Mouse (Mus musculus) cerebellum, postnatal 14 days (tissue): ENCODE results near the gene Mast4.

ENCODE experiments used
- DNase-seq, 2 experiments: peaks; one replicate each; pipeline ENCODE4 v3.0.0; 2021; ENCODE audit warnings: mixed read lengths in 2 of 2

Gene Mast4

DNA sequence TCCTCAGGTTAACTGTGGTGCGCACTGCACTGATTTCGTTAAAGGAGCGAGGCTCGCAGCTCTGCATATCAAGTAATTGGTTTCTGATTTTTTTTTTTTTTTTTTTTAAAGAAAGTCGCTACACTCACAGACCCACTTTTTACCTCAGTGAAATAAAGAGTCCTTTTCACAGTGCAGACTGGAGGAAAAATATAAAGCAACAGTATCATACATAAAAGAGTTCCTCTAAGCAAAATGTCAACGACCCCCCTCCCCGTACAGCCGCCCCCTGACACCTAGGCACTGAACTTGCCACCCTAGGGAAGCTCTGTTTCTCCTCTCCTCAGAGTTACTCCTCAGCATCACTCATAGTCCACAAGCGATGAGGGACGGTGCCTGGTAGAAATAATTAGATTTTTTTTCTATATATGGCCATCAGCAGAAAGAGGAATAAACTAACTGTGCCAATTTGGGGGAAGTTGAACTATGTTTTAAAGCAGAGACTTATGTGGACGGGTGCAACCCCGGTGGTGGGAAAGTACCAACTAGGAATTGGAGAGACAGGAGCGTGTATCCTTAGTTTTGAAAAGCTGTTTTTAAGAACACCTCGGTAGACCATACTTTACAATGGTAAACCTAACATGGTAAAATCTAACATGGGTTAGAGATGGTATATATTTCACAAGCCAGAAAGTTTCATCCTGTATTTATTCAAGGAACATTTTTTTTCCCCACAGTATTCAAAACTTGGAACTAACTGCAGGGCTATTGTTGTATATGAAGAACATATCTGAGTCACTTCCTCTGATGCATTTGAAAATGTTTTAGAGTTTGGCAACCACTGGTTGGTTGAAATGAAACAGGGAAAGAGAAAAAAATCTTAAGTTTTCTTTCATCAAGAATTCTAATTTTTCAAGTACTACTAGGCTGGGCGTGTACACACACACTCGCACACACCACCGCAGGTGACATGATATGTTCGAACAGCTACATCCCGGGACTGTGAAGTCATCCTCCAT, 375.7 kb downstream of the Mast4 start:
- DNase-seq, result no peak

DNA sequence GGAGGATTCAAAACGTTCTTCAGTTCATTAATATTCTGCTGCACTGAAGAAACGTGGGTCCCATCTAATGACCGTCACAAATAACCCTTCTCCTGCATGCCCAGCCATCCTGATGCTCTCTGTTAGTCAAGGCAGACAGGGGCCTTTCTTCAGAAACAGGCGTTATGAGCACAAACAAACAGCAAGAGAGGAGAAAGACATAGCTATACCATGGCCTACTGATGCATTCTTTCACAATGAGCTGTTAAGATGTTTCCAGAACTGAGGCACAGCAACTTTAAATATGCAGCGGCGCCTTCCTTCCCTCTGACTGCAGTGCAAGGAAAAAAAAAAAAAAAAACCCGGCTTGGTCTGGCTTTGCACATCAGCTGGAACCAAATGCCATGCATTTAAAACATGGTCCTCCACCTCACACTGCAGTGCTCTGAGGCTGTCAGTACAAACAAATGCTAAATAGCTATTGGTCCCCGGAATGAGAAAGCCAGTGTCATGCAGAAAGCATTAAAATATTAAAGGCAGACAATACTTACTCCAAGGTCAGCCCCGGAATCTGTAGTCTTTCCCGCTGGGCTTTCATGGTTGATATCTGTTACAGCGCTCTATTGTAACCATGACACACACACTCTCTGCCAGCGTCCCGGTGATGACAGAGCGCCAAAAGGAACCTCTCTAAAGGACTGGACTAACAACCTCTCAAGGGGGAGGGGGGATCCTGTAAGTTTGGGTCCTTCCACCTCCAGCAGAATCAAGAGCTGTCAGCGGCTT, 376.6 kb downstream of the Mast4 start:
- peak; percentile 26 to 36 for DNase-seq

DNA sequence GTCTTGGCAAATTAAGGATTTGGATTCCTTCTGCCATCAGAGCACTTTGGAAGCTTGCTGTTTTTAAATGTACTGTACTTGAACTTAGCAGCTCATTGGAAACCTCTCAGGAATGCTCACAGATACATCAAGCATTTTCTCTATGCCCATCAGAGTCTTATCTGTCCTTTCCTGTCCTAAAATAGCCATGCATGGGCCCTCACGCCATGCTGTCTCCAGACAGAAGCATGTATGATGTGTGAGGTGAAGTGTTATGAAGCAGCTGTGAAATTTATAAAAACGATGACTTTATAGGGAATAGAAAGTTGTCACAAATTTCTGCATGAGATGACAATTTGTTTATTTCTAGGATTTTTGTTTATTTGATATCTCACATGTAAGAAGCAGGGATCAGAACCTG, 378.8 kb downstream of the Mast4 start:
- DNase-seq, result no peak

DNA sequence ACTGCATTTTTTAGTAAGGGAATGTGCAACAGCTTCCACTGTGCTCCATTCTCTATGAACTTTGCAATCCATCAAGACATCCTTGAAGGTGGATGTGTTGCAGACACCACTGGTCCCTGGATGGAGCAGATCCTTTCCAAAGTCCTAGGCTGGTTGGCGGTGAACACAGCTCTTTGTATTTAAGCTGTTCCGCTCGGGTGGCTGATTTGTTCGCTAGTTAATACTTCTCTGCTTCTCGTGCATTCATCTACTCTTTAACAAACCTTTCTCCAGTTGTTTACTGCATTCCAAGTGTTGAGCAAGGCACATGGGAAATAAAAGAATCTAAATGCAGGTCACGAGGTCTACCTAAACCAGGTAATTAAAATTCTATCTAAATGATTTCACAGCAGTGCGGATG, 384.5 kb downstream of the Mast4 start:
- no peak for DNase-seq

DNA sequence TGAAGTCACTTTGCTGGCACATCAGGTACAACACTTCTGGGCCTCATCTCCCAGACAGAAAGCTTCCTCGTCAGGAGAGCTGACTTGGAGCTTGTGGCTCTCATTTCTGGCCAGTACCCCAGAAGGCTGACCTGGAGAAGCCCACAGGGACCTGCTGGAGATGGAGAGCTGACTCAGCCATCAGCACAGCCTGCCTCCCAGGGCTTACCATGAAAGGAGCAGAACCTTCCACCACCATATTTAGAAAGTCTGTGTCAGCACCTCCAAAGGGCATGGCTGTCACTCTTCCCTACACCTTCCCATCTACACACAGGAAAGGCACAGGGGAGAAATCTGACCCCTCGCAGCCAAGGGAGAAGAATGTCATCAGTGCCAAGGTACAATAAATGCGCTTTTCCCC, 385.3 kb downstream of the Mast4 start:
- no peak for DNase-seq

DNA sequence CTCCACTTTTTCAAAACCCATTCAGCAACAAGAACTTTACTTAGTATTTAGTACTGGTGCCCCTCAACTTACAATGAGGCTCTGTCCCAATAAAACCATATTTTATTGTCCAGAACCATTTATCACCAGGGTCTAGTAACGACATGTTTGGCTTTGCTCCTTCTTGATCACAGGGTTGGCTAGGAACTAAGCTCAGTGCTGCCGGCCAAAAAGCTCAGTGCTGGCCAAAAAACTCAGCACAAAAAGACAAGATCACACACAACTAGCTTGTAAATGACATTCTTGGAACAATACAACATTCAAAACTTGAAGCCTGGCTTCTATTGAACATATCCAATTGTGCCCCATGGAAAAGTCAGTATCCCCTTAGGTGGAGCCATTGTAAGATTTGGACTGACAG, 386.8 kb downstream of the Mast4 start:
- no peak for DNase-seq

DNA sequence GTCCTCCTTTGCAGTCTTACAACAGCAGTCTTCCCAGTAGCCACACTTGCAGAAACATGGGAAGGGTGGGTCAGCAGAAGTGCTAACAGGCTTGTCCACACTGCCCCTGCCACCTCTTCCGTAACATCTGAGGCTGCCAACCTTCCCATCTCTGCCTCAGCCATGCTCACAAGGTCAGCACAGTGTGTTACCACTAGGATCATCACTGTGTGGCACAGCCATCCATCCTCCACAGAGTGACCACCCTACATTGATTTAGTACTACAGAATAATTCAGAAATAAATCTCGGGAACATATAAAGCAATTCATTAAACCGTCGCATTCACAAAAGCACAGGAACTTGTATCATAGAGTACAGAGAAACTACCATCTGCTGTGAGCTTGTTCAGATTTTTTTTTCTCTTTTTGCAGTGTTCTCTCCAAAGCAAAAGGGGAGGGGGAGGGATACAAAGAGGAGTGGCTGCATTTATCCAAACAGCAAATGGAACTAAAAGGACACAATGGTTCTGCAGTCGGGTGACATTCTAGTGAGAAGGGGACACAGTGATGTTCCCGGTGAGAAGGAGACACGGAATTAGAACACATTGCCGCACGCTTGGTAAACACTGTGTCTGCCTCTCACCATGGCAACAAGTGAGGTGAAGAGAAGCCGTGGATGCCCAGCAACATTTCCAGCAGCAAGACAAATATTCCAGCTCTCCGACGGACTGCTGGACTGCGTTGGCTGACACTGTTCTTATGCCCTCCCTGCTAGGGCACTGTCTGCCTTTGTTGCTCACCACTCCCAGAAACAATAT, 388.1 kb downstream of the Mast4 start:
- DNase-seq, result no peak

DNA sequence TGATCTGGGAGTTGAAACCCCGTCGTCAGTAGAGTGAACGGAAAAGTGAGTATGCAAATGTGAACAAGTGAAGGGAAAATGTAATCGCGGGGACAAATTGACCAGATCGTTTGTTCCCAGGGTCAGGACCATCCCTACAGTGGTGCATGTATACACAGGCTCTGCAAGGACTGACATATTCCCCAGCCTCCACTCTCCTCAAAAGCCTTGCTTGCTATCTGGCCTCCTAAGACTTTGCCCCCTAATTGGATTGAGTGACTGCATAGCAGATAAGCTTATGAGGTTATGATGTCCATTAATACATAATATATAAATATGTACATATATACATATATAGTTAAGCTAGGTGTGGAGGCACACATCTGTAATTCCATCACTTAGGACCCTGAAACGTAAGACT, 388.8 kb downstream of the Mast4 start:
- DNase-seq, result no peak

DNA sequence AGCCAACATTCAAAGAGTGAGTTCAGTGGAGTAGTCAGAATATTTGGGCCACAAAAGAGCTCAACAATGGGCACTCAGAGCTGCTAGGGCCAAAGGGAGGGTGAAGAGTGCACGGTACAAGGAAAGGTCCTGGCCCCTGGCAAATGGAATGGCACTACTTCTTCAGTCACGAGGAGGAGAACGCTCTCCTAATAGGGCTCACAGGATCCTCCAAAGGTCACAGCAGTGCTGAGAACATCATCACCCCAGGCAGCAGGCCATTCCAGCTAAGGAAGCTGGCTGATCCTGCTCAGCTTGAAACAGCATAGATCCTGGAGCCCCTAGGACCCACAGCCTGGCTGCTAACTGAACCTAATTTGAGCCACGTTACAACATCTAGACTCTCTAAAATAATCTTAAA, 389.8 kb downstream of the Mast4 start:
- no peak for DNase-seq

DNA sequence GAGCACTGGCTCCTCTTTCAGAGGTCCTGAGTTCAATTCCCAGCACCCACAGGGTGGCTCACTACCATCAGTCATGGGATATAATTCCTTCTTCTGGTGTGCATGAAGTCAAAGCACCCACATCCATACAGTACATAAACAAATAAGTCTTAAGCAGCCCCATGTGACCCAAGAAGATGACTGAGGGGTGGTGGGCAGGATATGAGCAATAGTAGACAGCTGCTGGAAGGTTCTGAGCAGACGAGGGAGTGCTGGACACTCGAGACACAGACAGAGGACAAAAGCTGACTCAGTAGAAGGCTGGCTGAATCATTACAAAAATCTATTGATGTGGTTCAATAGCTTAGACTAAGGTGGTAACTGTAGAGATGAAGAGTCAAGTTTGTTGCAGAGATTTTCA, 391.7 kb downstream of the Mast4 start:
- DNase-seq, result no peak

DNA sequence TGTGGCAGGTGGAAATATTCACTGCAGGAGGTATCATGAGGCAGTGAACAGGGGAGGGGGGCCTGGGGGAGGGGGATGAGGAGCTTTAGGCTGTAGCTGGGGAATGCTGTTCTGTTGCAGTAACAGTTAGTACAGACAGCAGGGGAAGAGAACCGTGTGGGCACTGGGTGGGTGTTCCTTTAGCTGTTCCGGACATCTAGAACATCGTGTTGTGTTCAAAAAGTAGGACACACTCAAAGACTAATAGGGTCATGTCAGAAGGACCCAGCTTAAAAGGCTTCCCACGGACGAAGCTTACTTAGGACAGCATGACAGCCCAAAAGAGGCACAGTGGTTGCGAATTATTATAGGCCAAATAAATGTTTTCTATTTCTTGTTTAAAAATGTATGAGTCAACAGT, 393.8 kb downstream of the Mast4 start:
- no peak for DNase-seq

DNA sequence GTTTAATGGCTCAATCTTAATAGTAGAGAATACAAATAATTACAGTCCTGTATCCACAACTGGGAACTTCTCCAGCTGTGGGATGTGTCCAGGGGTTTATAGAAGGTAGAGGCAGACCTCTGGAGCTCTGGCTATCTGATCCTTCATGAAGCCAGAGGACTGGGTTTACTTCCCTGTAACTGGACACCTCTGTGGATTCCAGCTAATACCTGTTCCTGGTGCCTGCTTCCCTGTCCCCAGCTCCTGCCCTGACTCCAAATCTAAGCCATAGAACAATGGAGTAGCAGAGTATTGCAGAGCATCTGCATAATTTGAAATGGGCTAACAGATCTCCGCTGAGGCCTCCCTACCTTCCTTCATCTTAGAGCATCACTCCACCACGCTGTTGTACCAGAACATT, 398.1 kb downstream of the Mast4 start:
- no peak for DNase-seq

DNA sequence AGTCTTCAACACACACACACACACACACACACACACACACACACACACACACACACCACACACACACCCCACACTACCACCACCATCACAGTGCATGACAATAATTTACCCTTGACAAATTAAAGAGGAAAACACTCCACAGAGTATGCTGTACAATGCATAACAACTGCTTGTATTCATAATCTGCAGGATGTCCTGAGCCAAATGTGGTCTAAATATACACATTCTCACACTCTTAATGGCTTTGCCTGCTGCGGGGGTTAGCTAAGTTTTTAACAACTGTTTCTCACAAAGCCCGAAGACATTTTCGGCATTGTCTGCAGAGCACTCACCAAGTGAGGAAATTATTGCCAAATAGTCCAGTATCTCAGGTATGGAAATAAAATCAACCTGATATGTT, 398.5 kb downstream of the Mast4 start:
- no peak for DNase-seq

DNA sequence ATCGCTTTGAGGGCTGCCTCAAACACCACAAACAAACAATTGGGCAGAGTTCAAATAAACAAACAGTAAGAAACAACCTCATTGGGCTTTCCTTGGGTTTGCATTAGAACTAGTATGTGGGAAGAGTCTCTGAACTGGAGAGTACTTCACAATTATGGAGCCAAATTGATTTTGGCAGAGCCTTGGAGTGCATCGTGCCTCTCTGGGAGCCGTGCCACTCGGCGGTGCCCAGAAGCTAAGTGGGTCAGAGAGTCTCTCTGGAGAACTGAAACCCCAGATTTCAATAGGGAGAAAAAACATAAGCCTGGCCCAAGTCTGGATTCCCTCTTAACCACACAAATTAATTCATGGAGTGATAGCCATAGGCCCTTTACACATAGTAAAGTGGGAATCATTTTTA, 400.6 kb downstream of the Mast4 start:
- DNase-seq, result peak; percentile 59 to 71

DNA sequence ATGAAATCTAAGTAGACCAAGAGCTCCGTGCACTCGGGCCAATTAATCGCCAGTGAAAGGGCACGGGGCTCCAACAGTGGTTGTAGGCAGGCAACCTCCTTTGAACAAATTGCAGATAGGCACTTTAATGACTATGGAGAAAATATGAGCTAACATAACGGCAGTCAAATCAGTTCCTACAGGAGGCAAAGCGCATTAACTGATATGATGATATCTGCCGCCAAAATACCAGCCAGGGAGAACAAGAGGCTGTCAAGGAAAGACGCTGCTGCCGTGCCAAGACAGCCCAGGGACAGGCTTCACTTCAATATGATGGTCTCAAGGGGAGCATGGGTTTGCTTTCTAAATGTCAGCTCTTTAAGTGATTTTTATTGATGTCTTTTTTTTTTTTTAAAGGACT, 401.9 kb downstream of the Mast4 start:
- no peak for DNase-seq

DNA sequence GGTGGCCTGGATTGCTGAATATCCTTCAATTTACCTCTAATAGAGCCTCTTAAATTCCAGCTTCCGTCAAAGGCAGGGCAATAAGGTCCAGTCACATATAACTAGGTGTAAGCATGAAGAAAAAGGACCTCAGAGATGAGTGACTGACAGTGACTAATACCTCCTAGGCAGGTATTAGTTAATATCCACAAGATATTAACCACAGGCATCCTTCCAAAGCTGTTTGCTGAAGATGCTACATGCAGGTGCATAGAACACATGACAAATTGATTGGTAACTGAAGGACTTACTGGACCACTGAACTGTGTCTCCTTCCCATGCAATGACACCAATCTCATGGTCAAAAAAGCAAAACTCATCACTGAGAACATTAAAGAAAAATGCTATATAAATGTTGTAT, 402.3 kb downstream of the Mast4 start:
- no peak for DNase-seq

DNA sequence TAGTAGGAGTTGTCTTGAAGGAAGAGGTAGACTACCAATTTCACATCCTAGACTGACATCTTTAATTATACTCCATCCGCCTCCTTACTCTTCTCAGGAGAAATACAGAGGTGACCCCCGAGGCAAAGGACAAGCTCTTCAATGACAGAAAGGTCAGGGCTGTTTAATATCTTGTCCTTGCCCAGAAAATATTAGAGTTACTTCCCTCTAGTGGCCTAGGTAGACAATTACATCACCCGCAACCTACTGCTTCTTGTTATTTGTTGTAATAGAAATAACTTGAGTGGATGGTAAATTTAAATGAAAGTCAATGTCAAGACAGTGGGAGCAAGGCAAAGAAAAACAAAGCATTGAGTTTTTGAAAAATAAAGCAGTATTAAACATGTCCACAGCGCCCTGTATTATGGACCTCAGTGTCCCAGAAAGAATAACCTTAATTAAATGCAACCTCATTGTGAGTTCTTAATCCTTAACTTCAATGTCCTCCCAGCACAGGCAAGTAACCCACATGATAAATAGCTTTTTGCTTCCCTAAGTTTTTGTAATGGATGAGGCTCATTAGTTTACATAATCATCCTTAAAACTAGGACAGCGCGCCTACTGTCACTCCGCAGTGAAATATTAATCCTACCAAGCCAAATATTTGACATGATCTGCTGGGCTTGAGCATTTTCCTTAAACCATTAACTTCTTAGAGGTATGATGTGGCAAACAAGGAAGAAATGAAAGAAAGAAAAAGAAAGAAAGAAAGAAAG, 408.3 kb downstream of the Mast4 start:
- DNase-seq, result no peak

DNA sequence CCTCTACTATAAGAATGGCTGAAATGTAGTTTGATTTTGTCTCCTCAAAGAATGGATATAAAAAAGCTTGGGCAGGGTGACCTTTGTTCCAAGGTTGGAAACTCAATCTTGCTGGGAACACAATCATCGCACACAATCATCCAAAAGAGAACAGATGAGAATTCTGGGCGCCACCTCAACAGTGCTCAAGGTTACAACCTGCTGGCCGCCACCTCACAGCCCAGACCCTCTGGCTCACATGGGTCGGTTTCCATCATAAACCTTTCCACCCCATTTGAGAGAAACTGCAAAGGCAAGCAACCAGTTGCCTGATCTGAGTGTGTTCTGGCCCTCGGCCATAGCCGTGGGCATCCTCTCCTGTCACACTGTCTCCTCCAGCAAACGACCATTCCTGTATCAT, 414.6 kb downstream of the Mast4 start:
- DNase-seq, result no peak

DNA sequence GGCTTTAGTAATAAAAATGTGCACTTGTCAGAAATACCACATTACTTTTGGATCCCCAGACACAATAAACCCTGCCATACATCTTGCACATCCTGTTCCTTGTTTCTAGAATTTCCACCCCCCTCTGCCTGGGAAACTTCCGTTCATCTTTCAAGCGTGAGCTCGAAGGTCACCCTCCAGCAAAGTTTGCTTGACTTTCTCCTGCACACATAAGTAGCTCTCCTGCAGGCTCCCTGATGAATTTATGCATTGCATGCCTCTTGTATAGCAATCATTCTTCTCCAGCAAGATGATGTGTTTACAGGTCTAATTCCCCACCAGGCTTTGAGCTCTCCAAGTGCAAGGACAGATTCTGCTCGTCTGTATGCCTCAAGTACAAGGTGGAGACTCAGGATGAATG, 415.7 kb downstream of the Mast4 start:
- DNase-seq, result no peak

DNA sequence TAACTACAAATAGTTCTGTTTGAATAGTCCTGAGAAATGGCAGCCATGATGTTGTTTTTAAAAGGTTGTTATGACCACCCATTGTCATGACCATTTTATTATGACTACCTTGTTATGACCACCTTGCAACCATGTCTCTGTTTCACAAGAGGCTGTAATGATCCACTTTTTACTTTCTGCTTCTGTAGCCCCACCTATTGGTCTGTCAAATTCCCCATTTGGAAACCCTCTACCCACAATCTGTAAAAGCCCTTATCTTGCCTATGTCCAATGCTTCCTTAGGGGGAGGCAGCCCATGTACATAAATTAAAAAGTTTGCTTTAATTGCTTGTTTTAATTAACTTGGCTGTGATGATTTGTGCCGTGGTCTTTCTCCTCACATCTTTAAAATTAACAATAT, 419.0 kb downstream of the Mast4 start:
- no peak for DNase-seq

DNA sequence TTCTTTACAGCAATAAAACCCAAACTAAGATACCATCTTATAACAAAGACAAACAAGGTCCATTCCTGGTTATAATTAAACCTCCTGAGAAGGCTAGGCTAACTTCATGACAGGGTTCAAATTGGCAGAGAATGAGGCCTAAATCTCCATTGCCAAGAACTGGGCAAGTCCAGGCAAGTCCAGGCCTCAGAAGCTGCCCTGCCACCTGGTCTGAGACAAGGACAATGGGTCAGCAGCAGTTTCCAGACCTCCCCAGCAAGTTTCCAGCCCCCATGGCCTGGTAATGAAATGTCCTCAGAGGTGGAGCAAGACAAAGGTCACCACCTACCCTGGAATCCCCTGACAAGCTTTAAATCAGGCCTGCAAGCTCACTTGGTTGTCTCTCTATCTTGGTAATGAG, 419.5 kb downstream of the Mast4 start:
- no peak for DNase-seq

DNA sequence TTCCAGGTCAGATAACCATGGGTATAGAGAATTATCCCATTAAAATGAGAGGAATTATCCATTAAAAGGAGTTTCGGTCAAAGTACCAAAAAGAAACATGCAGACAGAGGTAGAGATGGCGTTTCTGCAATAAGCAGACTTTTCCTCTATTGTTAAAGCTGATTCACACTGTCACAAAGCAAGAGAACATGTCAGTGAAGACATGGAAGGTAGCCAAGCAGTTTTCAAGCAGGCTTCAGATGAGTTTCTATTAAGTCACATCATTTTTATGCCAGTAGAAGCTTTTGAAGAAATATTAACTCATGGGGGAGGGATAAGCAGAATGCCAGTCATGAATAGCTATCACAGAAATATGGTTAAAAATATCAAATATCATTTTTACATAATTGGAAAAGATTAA, 420.4 kb downstream of the Mast4 start:
- DNase-seq, result no peak

DNA sequence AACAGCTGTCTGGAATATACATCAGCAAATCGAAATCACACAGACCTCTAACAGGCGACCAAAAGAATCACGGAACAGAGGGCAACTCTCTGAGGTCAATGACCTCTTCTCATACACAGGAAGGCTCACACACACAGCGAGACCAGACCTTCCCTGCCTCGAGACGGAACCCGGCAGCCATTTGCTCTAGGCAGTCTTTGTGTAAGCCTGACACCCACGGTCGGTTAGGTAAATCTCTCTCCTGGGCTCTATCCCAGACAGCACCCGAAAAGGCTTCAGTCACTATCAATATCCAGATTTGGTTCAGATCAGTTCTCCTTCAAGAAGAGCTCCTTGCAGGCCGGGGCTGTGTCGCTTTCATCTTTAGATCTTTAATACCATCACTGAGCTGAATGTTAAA, 421.4 kb downstream of the Mast4 start:
- DNase-seq, result no peak
